Mouse (Mus musculus): Measurements from ENCODE around the gene Slc35e3. TPM values are rescaled to one million over a fixed set of nuclear protein-coding genes. Genes with fewer than 3 reads are reported as not detected.

Gene Slc35e3
- polyA plus RNA-seq, 1 experiment from 2014 or later = 29.0 TPM

GRCm38 (mm10) chr10:117783786-117784420 lies 37.7 kb upstream of the Slc35e3 start:
- Histone ChIP-seq H3K4me3 (replicated peaks; ENCODE audit: low read length) (no peak overlapping the region), H3K36me3 (ENCODE audit: control insufficient read depth, insufficient read depth) (peaks cover 33% of the 10 kb centered on the region), H3K27ac (ENCODE audit: low read length) (no peak overlapping the region), H3K9ac (replicated peaks; ENCODE audit: low read depth, low read length) (no peak overlapping the region), H3K4me2 (ENCODE audit: low read length) (no peak overlapping the region), H3K9me3 (ENCODE audit: control insufficient read depth, low read length) (no peaks in the 10 kb centered on the region), H3K27me3 (replicated peaks; ENCODE audit: control insufficient read depth, insufficient read depth, low read length) (no peaks in the 10 kb centered on the region), H3K4me1 (replicated peaks; ENCODE audit: control insufficient read depth, insufficient read depth, low read length) (no peaks in the 10 kb centered on the region)
- WGBS = 97% methylated on average over 13 of the region's 13 CpGs
- no peak for ATAC-seq

GRCm38 (mm10) chr10:117782491-117783260 lies 36.5 kb upstream of the Slc35e3 start:
- Histone ChIP-seq H3K36me3 (ENCODE audit: control insufficient read depth, insufficient read depth) (peaks cover 35% of the 10 kb centered on the region), H3K4me3 (replicated peaks; ENCODE audit: low read length) (no peak overlapping the region)
- WGBS = 92% methylated on average over 14 of the region's 14 CpGs

GRCm38 (mm10) chr10:117782056-117782455 lies 35.9 kb upstream of the Slc35e3 start:
- no peaks in the 10 kb centered on the region for H3K9me3 ChIP-seq (ENCODE audit: control insufficient read depth, low read length)
- WGBS = 94% methylated on average over 2 of the region's 2 CpGs
- no peaks in the 10 kb centered on the region for H3K4me1 ChIP-seq (replicated peaks; ENCODE audit: control insufficient read depth, insufficient read depth, low read length)
- H3K4me3 ChIP-seq (replicated peaks; ENCODE audit: low read length) = no peak overlapping the region
- no peak overlapping the region for H3K27ac ChIP-seq (ENCODE audit: low read length)
- H3K9ac ChIP-seq (replicated peaks; ENCODE audit: low read depth, low read length) = no peak overlapping the region
- H3K4me2 ChIP-seq (ENCODE audit: low read length) = no peak overlapping the region
- ATAC-seq = no peak
- H3K27me3 ChIP-seq (replicated peaks; ENCODE audit: control insufficient read depth, insufficient read depth, low read length) = no peaks in the 10 kb centered on the region
- H3K36me3 ChIP-seq (ENCODE audit: control insufficient read depth, insufficient read depth) = peaks cover 35% of the 10 kb centered on the region

More at GRCm38 (mm10) chr10:117782491-117783260, 36.5 kb upstream of the Slc35e3 start:
- no peak for ATAC-seq
- H3K9me3 ChIP-seq (ENCODE audit: control insufficient read depth, low read length) = no peaks in the 10 kb centered on the region
- no peak overlapping the region for H3K4me2 ChIP-seq (ENCODE audit: low read length)
- H3K9ac ChIP-seq (replicated peaks; ENCODE audit: low read depth, low read length) = no peak overlapping the region
- no peak overlapping the region for H3K27ac ChIP-seq (ENCODE audit: low read length)
- no peaks in the 10 kb centered on the region for H3K27me3 ChIP-seq (replicated peaks; ENCODE audit: control insufficient read depth, insufficient read depth, low read length)
- H3K4me1 ChIP-seq (replicated peaks; ENCODE audit: control insufficient read depth, insufficient read depth, low read length) = no peaks in the 10 kb centered on the region

- WGBS = 95% methylated on average over 17 of the region's 17 CpGs
- no peak for ATAC-seq
- Histone ChIP-seq H3K4me3 (replicated peaks; ENCODE audit: low read length) (no peak overlapping the region), H3K9ac (replicated peaks; ENCODE audit: low read depth, low read length) (no peak overlapping the region), H3K36me3 (ENCODE audit: control insufficient read depth, insufficient read depth) (peaks cover 38% of the 10 kb centered on the region), H3K9me3 (ENCODE audit: control insufficient read depth, low read length) (no peaks in the 10 kb centered on the region), H3K4me2 (ENCODE audit: low read length) (no peak overlapping the region), H3K4me1 (replicated peaks; ENCODE audit: control insufficient read depth, insufficient read depth, low read length) (no peaks in the 10 kb centered on the region), H3K27ac (ENCODE audit: low read length) (no peak overlapping the region), H3K27me3 (replicated peaks; ENCODE audit: control insufficient read depth, insufficient read depth, low read length) (no peaks in the 10 kb centered on the region)
These were observed 35.0 kb upstream of the Slc35e3 start for GRCm38 (mm10) chr10:117781021-117781725.

DNA sequence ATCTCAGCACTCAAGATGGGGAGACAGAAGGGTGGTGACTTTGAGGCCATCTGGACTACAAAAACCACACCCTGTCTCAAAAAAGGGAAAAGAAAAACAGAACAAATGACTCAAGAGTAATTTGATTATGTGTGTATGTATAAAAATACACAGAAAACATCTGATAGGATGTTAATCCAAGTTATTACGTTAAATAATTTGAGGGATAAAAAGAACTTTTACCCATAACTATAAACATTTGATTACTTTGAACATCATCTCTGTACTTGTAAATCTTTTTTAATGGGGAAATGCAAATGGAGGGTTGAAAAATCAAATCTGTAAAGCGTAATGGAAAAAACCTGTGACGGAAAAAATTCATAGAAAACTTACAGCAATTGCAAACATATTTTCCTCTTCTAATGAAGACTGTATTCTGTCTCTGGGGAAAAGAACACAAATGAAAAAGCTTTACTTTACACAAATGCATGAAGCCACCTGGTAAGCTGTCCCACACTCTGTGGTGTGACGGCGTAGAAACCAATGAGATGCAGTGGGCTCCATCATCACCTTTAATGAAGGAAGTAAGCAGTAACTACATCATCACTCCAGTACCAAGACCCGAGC lies 34.2 kb upstream of the Slc35e3 start:
- H3K9me3 ChIP-seq (ENCODE audit: control insufficient read depth, low read length) = no peaks in the 10 kb centered on the region
- H3K4me1 ChIP-seq (replicated peaks; ENCODE audit: control insufficient read depth, insufficient read depth, low read length) = no peaks in the 10 kb centered on the region
- no peak for ATAC-seq
- WGBS = 95% methylated on average over 6 of the region's 6 CpGs
- H3K27ac ChIP-seq (ENCODE audit: low read length) = no peak overlapping the region
- H3K4me3 ChIP-seq (replicated peaks; ENCODE audit: low read length) = no peak overlapping the region
- no peak overlapping the region for H3K9ac ChIP-seq (replicated peaks; ENCODE audit: low read depth, low read length)
- H3K36me3 ChIP-seq (ENCODE audit: control insufficient read depth, insufficient read depth) = peaks cover 38% of the 10 kb centered on the region
- H3K4me2 ChIP-seq (ENCODE audit: low read length) = no peak overlapping the region
- H3K27me3 ChIP-seq (replicated peaks; ENCODE audit: control insufficient read depth, insufficient read depth, low read length) = no peaks in the 10 kb centered on the region

DNA sequence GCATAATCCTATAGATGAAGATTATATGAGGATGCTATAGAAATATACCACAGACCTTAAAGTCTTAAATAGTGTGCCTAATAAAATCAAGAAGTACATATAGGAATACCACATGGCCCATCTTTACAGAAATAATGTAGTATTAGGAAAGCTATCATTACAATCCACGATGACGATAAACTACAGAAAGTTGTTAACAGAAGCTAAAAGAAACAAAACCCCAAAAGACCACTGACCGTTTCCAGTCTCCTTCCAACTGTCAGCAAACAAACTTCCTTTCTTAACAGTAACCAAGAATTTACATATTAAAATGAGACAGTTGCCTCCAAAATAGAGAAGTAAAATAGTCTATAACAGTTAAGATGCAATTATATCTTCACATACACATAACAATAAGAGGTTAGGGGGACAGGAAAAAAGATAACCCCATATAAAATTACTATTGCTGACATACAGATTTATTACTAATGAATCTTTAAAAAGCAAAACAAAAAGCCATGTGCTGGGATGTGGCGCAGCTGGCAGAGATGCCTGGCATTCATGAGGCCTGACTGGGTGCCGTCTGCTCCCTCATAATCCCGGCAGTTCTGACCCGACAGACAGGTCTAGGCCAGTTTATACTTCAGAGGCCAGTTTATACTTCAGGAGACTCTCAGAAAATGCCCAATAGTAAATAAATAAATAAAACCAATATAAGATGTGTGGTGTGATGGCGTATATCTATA lies 33.6 kb upstream of the Slc35e3 start:
- Histone ChIP-seq H3K9ac (replicated peaks; ENCODE audit: low read depth, low read length) (no peak overlapping the region), H3K4me2 (ENCODE audit: low read length) (no peak overlapping the region), H3K27me3 (replicated peaks; ENCODE audit: control insufficient read depth, insufficient read depth, low read length) (no peaks in the 10 kb centered on the region), H3K9me3 (ENCODE audit: control insufficient read depth, low read length) (no peaks in the 10 kb centered on the region), H3K36me3 (ENCODE audit: control insufficient read depth, insufficient read depth) (peaks cover 36% of the 10 kb centered on the region), H3K27ac (ENCODE audit: low read length) (no peak overlapping the region), H3K4me1 (replicated peaks; ENCODE audit: control insufficient read depth, insufficient read depth, low read length) (no peaks in the 10 kb centered on the region), H3K4me3 (replicated peaks; ENCODE audit: low read length) (no peak overlapping the region)
- WGBS = 85% methylated on average over 8 of the region's 8 CpGs
- no peak for ATAC-seq

GRCm38 (mm10) chr10:117778951-117779350 lies 32.8 kb upstream of the Slc35e3 start:
- no peak overlapping the region for H3K4me2 ChIP-seq (ENCODE audit: low read length)
- peaks cover 36% of the 10 kb centered on the region for H3K36me3 ChIP-seq (ENCODE audit: control insufficient read depth, insufficient read depth)
- WGBS = 91% methylated on average over 4 of the region's 4 CpGs
- no peak overlapping the region for H3K27ac ChIP-seq (ENCODE audit: low read length)
- no peaks in the 10 kb centered on the region for H3K4me1 ChIP-seq (replicated peaks; ENCODE audit: control insufficient read depth, insufficient read depth, low read length)
- H3K4me3 ChIP-seq (replicated peaks; ENCODE audit: low read length) = no peak overlapping the region
- H3K9ac ChIP-seq (replicated peaks; ENCODE audit: low read depth, low read length) = no peak overlapping the region
- H3K9me3 ChIP-seq (ENCODE audit: control insufficient read depth, low read length) = no peaks in the 10 kb centered on the region
- no peak for ATAC-seq
- no peaks in the 10 kb centered on the region for H3K27me3 ChIP-seq (replicated peaks; ENCODE audit: control insufficient read depth, insufficient read depth, low read length)

GRCm38 (mm10) chr10:117778328-117778910 lies 32.3 kb upstream of the Slc35e3 start:
- H3K36me3 ChIP-seq (ENCODE audit: control insufficient read depth, insufficient read depth) = peaks cover 37% of the 10 kb centered on the region
- H3K9ac ChIP-seq (replicated peaks; ENCODE audit: low read depth, low read length) = no peak overlapping the region
- WGBS = 91% methylated on average over 12 of the region's 12 CpGs
- H3K4me3 ChIP-seq (replicated peaks; ENCODE audit: low read length) = no peak overlapping the region
- ATAC-seq = no peak
- no peaks in the 10 kb centered on the region for H3K9me3 ChIP-seq (ENCODE audit: control insufficient read depth, low read length)
- H3K27ac ChIP-seq (ENCODE audit: low read length) = no peak overlapping the region
- no peaks in the 10 kb centered on the region for H3K4me1 ChIP-seq (replicated peaks; ENCODE audit: control insufficient read depth, insufficient read depth, low read length)
- H3K4me2 ChIP-seq (ENCODE audit: low read length) = no peak overlapping the region
- H3K27me3 ChIP-seq (replicated peaks; ENCODE audit: control insufficient read depth, insufficient read depth, low read length) = no peaks in the 10 kb centered on the region
